Mouse (Mus musculus) urinary bladder, postnatal 25 days (tissue): ENCODE measurements around the gene Crnkl1.
"Not testable (repeated sequence)": the region's sequence is repeated elsewhere in the genome, so short reads cannot be mapped to it uniquely, and the experiment has no call there.

ENCODE experiments used
- DNase-seq: peaks from one replicate; pipeline ENCODE4 v3.0.0; 2022; ENCODE audit warnings: low spot score

Crnkl1 gene

DNA sequence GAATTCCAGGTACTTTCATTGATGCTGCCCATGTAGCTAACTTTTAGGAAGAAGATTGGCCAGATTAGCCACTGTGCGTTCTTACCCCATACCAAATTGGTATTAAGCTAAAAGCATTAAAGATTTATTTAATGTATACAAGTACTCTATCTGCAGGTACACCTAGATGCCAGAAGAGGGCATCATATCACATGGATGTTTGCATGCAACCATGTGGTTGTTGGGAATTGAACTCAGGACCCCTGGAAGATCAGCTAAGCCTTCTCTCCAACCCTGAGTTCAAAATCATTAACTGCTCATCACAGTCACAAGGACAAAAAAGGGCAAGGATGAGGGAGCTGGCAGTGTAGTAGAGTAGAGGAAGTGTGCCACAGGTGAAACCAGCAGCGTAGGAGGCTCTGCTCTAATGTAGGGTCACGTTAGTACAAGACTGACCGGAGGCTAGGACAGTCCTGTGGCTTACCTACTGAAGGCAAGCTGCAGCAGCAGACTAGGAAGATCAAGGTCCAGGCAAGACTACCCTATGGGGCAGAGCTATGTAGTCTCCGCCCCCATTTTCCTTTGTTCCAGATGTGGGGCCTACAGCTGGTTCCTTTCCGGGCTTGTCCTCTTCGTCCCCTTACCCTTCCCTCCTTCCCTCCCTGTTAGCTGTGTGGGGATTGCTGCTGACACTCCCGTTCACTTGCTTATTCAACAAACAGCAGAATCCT lies 13.7 kb downstream of the Crnkl1 start:
- no peak for DNase-seq

- DNase-seq: not testable (repeated sequence)
Observed at GRCm38 (mm10) chr2:145905884-145906283, 28.9 kb downstream of the Crnkl1 start.

- DNase-seq: no peak
Observed at GRCm38 (mm10) chr2:145905156-145905555, 29.7 kb downstream of the Crnkl1 start.

DNA sequence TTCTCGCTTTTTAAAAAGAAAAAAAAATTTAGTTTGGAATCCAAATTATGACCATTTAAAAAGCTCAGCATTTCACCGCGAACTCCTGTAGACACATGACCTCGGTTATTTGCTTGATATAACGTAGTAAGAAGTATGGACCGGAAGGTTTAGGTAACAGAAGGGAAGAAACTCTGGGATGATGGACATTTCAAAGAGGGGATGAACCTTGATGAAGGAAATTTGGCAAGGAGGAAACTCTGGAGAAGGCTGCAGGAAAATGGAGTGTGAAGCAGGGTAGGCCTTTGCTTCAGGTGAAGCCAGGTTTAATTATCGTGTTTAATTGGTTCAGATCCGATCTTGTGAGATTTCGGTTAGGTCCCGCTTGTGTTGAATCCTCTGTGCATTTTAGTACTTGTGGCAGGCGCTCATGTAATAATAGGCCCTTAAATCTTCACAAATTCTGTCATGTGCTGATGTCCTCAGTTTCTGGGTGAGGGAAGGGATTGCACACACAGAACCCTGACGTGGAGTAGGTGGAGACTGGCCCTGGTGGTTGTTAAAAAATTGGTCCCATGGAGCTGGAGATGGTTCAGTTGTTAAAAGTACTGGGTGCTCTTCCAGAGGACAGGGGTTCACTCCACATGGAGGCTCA lies 30.7 kb downstream of the Crnkl1 start:
- no peak for DNase-seq

DNA sequence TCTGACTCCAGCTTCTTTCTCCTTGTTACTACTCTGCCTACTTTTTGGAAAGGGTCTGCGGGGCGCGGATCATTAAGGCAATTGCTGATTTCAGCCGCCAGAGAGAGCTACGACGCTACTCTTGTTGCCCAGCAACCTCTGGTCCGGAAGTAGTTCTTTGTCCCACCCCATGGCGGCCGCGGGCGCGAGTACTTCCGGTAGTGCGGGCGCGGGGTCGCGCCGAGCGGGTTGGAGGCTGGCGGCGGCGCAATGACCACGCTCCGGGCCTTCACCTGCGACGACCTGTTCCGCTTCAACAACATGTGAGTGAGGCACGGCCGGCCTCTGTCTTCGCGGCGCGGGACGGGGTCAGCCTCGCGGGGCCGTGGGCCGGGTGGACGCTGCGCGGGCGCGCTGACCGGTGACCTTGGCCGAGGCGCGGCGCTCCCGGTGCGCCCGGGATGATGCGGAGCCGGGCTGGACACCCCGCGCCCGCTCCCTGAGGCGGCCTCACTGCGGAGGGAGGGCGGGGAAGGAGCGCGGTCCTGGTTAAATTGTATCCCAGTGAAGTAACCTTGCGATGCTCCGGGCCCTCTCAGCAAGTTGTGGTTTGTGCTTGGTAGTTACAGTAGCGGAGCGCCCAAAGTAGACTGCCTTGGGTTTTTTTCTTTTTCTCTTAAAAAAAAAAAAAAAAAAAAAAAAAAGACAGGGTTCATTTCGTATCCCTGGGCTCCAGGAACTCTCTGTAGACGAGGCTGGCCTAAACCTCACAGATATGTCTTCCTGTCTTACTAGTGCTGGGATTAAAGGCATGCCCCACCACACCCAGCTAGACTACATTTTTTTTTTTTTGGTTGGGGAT lies 31.5 kb downstream of the Crnkl1 start:
- peak; percentile 91 for DNase-seq

DNA sequence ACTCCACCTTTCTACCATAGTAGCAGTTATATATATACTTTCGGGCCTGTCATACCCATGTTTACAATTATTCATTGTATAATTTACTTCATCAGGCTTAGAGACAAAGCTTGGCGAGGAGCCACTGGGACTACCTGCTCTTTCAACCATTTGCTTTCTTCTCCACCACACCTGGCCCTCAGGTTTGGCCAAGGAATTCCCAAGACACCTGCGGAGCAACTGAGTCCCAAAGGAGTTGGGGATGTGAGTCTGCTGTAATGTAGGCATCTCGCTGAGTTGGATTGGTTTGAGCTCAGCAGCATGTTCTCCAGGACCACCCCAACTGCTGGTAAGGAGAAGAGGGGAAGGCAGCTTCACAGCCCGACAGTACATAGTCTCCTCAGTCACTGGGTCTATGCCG lies 33.0 kb downstream of the Crnkl1 start, which contains the start of gene Naa20:
Gene Naa20 (plus strand): TSS at position 239 of the 400 bp plus-strand sequence.
- no peak for DNase-seq

- DNase-seq: not testable (repeated sequence)
Observed at GRCm38 (mm10) chr2:145900318-145900717, 34.5 kb downstream of the Crnkl1 start.

DNA sequence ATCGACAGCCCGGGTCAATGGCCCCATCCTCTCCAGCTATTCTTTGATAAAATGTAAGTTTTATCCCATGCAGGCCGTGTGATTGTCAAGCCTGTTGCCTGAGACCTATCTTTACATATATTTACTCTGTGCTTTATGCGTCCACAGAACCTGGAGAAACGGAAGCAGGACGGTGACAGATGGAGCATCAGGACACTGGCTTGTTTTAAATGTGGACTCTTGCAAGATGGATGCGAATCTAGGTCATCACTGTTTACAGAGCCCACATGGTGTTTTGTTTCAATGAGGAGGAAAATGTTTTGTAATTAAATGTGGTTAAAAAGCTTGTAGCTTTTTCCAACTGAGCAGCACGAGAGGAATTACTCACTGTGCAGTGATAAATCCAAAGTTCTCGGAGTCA lies 36.7 kb downstream of the Crnkl1 start:
- no peak for DNase-seq

- no peak for DNase-seq
Observed at GRCm38 (mm10) chr2:145893756-145894155, 41.1 kb downstream of the Crnkl1 start.

- DNase-seq: no peak
Observed at GRCm38 (mm10) chr2:145890571-145890970, 44.2 kb downstream of the Crnkl1 start.

GRCm38 (mm10) chr2:145888766-145889480 lies 45.9 kb downstream of the Crnkl1 start:
- DNase-seq: no peak

- DNase-seq: no peak
Observed at GRCm38 (mm10) chr2:145887937-145888765, 46.7 kb downstream of the Crnkl1 start.

GRCm38 (mm10) chr2:145884913-145885785 lies 49.7 kb downstream of the Crnkl1 start:
- no peak for DNase-seq

DNA sequence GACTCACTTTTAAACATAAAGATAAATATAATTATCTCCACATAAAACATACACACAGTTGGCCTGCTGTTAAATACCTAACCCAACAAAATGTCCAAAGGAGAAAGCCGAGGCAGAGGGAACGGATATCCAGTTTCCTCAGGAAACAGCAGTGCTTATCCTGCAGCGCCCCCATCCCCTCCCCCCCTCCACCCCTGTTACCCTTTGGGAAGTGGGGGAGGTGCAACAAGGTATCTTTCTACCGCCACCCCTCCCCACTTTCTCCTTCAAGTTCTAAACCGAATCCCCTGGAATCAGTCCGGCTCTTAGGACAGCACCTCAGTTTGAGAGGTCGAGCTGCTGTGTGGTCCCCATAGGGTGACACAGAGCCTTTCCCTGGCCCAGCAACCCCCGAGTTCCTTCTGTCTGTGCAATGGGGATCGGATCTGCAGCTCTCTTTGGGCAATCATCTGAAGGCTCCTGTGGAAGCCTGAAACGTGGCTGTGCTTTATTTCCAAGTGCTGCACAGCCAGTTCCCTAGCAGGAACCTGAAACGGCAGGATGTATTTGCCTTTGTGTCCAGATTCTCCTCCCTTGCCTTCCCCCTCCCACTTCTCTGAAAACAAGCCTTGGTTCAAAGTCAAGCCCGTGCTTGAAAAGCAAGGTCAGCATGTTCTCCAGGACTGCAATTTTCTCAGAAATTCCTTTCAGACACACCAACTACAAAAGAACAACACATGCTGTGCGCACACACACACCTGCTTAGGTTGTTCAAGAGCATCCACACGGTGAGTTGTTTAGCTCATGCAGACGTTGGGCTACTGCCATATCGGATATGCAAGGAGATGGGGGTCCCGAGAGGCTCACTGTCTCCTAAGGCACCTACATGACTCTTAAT lies 50.5 kb downstream of the Crnkl1 start:
- DNase-seq: no peak

DNA sequence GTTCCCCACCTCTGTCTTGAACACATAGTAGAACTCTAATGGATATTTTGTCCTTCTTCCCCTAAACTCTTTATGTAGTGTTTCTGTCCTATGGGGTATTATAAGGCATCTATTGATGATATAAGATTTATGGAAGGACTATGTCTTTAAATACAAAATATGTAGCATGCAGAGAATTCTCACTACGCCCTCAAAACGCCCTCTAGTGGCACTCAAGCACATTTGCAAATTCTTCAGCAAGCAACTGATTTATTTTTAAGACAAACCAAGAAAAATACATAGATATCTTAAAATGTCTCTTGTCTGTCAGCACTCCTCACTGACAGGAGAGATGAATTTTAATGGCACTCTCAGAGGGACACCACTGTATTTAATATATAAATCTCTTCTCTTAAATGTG lies 52.4 kb downstream of the Crnkl1 start:
- DNase-seq: no peak

DNA sequence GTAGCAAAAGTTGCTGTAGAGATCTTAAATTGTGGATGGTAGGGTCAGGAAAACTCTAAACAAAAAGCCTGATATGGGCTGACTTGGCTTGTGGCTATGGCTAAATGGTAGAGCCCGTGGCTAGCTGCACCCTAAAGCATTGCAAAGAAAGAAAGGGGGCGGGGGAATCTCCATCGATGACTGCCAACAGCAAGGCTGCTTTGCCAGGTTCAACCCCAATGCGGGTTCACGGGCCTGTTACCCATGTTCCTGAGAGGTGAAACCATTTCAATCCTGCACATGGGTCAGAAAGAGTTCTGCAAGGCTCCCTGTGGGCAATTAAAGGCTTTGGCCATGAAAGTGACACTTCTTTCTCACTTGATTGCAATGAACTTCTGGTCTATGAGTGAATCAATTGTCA lies 52.9 kb downstream of the Crnkl1 start:
- DNase-seq: no peak

DNA sequence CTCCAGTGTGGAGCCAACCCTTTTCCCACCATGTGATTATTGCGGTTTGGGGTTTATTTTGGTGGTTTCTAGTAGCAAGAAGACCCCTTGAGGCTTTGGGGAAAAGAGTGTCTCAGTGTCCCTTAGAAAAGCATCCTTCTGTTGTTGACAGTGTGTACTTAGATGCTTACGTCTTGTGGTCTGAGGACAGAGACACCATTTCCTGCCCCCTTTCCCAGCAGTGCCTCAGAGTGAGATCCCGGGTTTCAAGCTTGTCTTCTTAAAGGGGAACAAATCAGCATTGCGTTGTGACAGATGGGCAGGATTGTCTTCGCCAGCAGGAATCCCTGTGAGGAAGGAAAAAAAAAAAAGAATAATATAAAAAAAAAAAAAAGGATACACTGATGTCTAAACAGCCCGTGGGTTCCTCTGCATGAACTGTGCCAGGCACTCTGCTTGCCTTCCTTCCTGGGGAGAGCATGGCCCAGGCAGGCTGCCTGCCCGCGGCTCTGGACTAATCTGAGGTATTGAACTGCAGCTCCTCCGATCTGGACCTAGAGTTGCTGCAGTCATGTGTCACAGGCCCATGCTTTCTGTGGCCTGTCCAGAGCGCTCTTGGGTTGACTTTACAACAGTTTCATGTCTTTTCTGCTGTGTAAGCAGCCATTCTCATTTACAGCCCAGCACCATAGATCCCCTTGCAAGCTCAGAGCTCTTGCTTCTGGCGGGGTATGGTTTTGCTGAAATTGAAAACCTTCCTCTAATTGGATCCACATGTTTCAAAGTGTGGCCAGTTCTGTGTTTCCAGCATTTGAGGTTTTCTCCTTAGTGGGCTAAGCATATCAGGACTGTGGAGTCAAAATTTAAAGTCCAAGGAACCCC lies 53.7 kb downstream of the Crnkl1 start:
- no peak for DNase-seq

GRCm38 (mm10) chr2:145877191-145877590 lies 57.6 kb downstream of the Crnkl1 start:
- DNase-seq: no peak
